Mouse (Mus musculus) Patski (cell line): ENCODE data around the gene Gtf2f1. TPM values are rescaled to one million over a fixed set of nuclear protein-coding genes. Genes with fewer than 3 reads are reported as not detected.
A peak's percentile ranks its signal among the peaks of the same experiment; 100 is the strongest.

Experiments
- ATAC-seq: fragments of 100-300 bp; one replicate; pipeline ENCODE4 v1.8.0; 2021
- CTCF ChIA-PET: fragments of 350-600 bp; sonication (Branson Sonifier 250); formaldehyde crosslinking; loops from one replicate; lab custom pipeline; 2022; ENCODE audit warnings: inconsistent platforms; lab: Charles Lee
- POLR2A ChIA-PET: fragments of 350-600 bp; sonication (Branson Sonifier 250); formaldehyde crosslinking; loops from one replicate; lab custom pipeline; 2022; ENCODE audit warnings: antibody characterized with exemption, inconsistent platforms; lab: Charles Lee
- DNase-seq: peaks from one replicate; pipeline ENCODE4 v3.0.0-alpha.2; 2011; ENCODE audit warnings: low read depth, low spot score
- H3K27me3 ChIP-seq: fragments of 371-371 bp; one replicate; pipeline ENCODE4 v1.5.1; 2021
- CTCF ChIP-seq: fragments of 100-300 bp; IDR thresholded peaks from one replicate; pipeline ENCODE4 v1.5.1; 2021
- in situ Hi-C: fragments of 300-500 bp; cut with MboI; formaldehyde crosslinking; loops from 3 replicates; pipeline ENCODE4 v1.11.1; 2018; ENCODE audit warnings: low pct_unique_long_range_greater_than_20kb, mixed read lengths
- polyA plus RNA-seq: library from polyadenylated mRNA; unstranded; gene quantifications from one replicate; pipeline ENCODE4 v1.2.3, GENCODE M21; 2021

The Gtf2f1 gene
- polyA plus RNA-seq, 1 experiment from 2014 or later = 104 TPM

DNA sequence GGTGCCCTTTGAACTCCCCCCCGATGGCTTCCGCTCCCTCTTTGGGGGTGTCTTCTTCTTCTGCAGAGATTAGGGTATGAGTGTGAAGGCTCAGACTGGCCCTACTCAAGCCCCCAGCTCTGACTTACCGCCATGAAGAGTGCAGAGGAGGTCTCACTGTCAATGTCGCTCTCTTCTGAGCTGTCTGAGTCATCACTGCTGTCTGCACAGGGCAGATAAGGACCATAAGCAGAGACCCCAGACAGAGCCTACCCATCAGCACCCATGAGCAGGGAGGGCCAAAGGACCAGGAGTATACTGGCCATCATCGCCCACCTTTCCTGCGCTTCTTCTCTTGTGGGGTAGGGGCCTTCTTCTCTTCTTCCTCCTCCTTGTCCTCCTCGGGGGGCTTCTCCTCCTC lies 7.1 kb downstream of the Gtf2f1 start:
- H3K27me3 ChIP-seq = no peaks in the 10 kb centered on the region
- no peak for ATAC-seq
- no peak for TF ChIP-seq CTCF
- in situ Hi-C loops = no loop called here
- no peak for DNase-seq
- ChIA-PET CTCF (no interaction called here), POLR2A (no interaction called here)

DNA sequence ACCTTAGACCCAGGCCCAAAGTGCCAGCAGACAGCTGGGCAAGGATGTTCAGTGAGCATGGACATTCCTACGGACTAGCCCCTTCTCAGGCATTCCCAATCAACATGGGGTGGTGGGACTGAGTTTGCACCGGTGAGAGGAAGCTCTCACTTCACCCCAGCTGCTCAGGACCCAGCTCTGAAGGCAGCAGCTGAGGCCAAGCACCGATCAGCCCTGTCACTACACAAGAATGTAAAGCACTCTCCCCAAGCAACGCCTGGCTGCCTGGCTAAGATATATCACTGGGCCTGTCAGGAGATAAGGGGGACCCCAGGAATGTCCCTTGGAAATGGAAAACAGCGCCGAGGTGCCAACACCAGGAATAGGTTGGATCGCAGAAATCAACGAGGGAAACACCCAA lies 9.9 kb downstream of the Gtf2f1 start:
- in situ Hi-C loops = no loop called here
- no peak for TF ChIP-seq CTCF
- peak; percentile 56 for ATAC-seq
- POLR2A ChIA-PET = no interaction called here
- no peaks in the 10 kb centered on the region for H3K27me3 ChIP-seq
- DNase-seq = no peak
- CTCF ChIA-PET = interaction anchor here (0.9 to 1.0 kb wide), 2 partner anchors 166 to 276 kb away, joined by 3 read pairs; no protein-coding TSS in a partner anchor

GRCm38 (mm10) chr17:56999968-57000609 lies 11.0 kb downstream of the Gtf2f1 start, which contains the start of gene Pspn:
TSS of gene Pspn (minus strand) at chr17:57000018.
- ATAC-seq = no peak
- in situ Hi-C loops = loop anchor here (5.0 to 10.0 kb wide), 4 partner anchors 62 to 335 kb away; no protein-coding TSS in a partner anchor
- ChIA-PET CTCF (interaction anchor here (0.9 to 1.0 kb wide), 2 partner anchors 167 to 277 kb away, joined by 3 read pairs; no protein-coding TSS in a partner anchor), POLR2A (no interaction called here)
- DNase-seq = no peak
- TF ChIP-seq CTCF = no peak
- H3K27me3 ChIP-seq = no peaks in the 10 kb centered on the region

DNA sequence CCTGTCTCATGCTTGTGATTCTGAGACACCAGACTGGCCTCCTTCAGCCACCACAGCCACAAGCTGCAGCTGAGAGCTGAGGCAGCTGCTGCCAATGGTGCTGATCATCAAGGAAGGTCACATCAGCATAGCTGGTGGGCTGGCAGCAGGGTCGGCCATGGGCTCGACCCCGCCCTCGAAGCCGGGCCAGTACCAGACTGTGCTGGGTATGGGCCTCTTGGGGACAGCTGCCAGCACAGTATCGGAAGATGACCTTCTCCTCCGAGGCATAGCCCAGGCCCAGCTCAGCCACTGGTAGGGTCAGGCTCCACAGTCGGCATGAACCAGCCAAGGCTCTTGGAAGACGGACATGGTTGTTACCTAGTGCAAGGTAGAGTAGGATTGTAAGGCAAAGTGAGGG lies 11.7 kb downstream of the Gtf2f1 start:
- no peak for TF ChIP-seq CTCF
- ATAC-seq = no peak
- POLR2A ChIA-PET = interaction anchor here (0.7 kb wide), 1 partner anchor 73 kb away, joined by 6 read pairs; no protein-coding TSS in a partner anchor
- no peak for DNase-seq
- no peaks in the 10 kb centered on the region for H3K27me3 ChIP-seq
- CTCF ChIA-PET = no interaction called here
- in situ Hi-C loops = loop anchor here (5.0 to 10.0 kb wide), 4 partner anchors 63 to 335 kb away; no protein-coding TSS in a partner anchor

- in situ Hi-C loops = loop anchor here (5.0 to 10.0 kb wide), 4 partner anchors 65 to 338 kb away; no protein-coding TSS in a partner anchor
- TF ChIP-seq CTCF = no peak
- POLR2A ChIA-PET = interaction anchor here (0.6 to 0.7 kb wide), 2 partner anchors 94 to 169 kb away, joined by 3 read pairs; no protein-coding TSS in a partner anchor
These were observed 13.9 kb downstream of the Gtf2f1 start, which contains the start of gene Alkbh7 for GRCm38 (mm10) chr17:56997029-56997667. TSS of gene Alkbh7 (plus strand) at chr17:56997339.

GRCm38 (mm10) chr17:56996506-56996905 lies 14.6 kb downstream of the Gtf2f1 start:
- ChIA-PET CTCF (interaction anchor here (1.3 kb wide), 1 partner anchor 15 kb away, joined by 4 read pairs; the partner anchor contains the start of genes Gm17949 and Gtf2f1), POLR2A (interaction anchor here (0.7 kb wide), 1 partner anchor 170 kb away, joined by 3 read pairs; no protein-coding TSS in a partner anchor)
- no peak for DNase-seq
- in situ Hi-C loops = loop anchor here (5.0 to 10.0 kb wide), 4 partner anchors 66 to 338 kb away; no protein-coding TSS in a partner anchor
- ATAC-seq = no peak
- no peak for TF ChIP-seq CTCF
- H3K27me3 ChIP-seq = no peaks in the 10 kb centered on the region

More at GRCm38 (mm10) chr17:56997029-56997667, 13.9 kb downstream of the Gtf2f1 start, which contains the start of gene Alkbh7:
- no peaks in the 10 kb centered on the region for H3K27me3 ChIP-seq
- DNase-seq (peak; percentile 77), ATAC-seq (peak; percentile 89)
- CTCF ChIA-PET = interaction anchor here (0.6 to 1.6 kb wide), 4 partner anchors 9 to 162 kb away, joined by 3 to 5 read pairs (median 4); partner anchors contain the start of genes Gm17949 and Gtf2f1

- TF ChIP-seq CTCF = no peak
- H3K27me3 ChIP-seq = no peaks in the 10 kb centered on the region
- in situ Hi-C loops = loop anchor here (5.0 to 10.0 kb wide), 4 partner anchors 67 to 340 kb away; no protein-coding TSS in a partner anchor
- DNase-seq (no peak), ATAC-seq (no peak)
- POLR2A ChIA-PET = no interaction called here
- CTCF ChIA-PET = no interaction called here
These were observed 16.0 kb downstream of the Gtf2f1 start for GRCm38 (mm10) chr17:56995046-56995445.

GRCm38 (mm10) chr17:56990966-56991365 lies 20.1 kb downstream of the Gtf2f1 start:
- ATAC-seq (no peak), DNase-seq (no peak)
- in situ Hi-C loops = loop anchor here (10.0 kb wide), 1 partner anchor 344 kb away; no protein-coding TSS in a partner anchor
- POLR2A ChIA-PET = interaction anchor here (0.7 to 1.4 kb wide), 2 partner anchors 12 to 117 kb away, joined by 3 to 6 read pairs; no protein-coding TSS in a partner anchor
- TF ChIP-seq CTCF = no peak
- CTCF ChIA-PET = interaction anchor here (2.4 kb wide), 1 partner anchor 93 kb away, joined by 10 read pairs; no protein-coding TSS in a partner anchor
- no peaks in the 10 kb centered on the region for H3K27me3 ChIP-seq

GRCm38 (mm10) chr17:56990115-56990746 lies 20.9 kb downstream of the Gtf2f1 start, which contains the start of gene Clpp:
TSS of gene Clpp (plus strand) at chr17:56990305.
- peak; percentile 97 for ATAC-seq
- ChIA-PET POLR2A (interaction anchor here (0.7 to 1.4 kb wide), 2 partner anchors 11 to 18 kb away, joined by 3 read pairs; no protein-coding TSS in a partner anchor), CTCF (interaction anchor here (2.4 kb wide), 1 partner anchor 93 kb away, joined by 10 read pairs; no protein-coding TSS in a partner anchor)
- DNase-seq = peak; percentile 80
- in situ Hi-C loops = loop anchor here (10.0 kb wide), 1 partner anchor 345 kb away; no protein-coding TSS in a partner anchor
- no peaks in the 10 kb centered on the region for H3K27me3 ChIP-seq
- no peak for TF ChIP-seq CTCF
